Mouse (Mus musculus) stomach, embryonic 14.5 days (tissue): Measurements from ENCODE around the gene Spag5. TPM values are rescaled to one million over a fixed set of nuclear protein-coding genes. Genes with fewer than 3 reads are reported as not detected.
"Not testable (repeated sequence)": the region's sequence is repeated elsewhere in the genome, so short reads cannot be mapped to it uniquely, and the experiment has no call there.

Experiments
- ATAC-seq: fragments of 200-750 bp; cut with Nextera tagmentation; 2 replicates; pipeline ENCODE4 v1.8.0; 2017; ENCODE audit warnings: low read depth, moderate TSS enrichment; ENCODE audit not compliant: insufficient number of reproducible peaks, insufficient read depth, low FRiP score
- H3K27ac ChIP-seq: fragments of 300-500 bp; sonication (generic); 2 replicates; pipeline ENCODE4 v1.5.1; 2014; ENCODE audit warnings: mild to moderate bottlenecking, low read length, moderate library complexity, mixed read lengths
- H3K27me3 ChIP-seq: fragments of 300-500 bp; sonication (generic); 2 replicates; pipeline ENCODE4 v1.6.1; 2014; ENCODE audit warnings: low read length, control low read depth, mixed read lengths; ENCODE audit not compliant: control insufficient read depth, insufficient read depth
- H3K36me3 ChIP-seq: fragments of 300-500 bp; sonication (generic); 2 replicates; pipeline ENCODE4 v1.6.1; 2014; ENCODE audit warnings: mild to moderate bottlenecking, control low read depth, low read length, moderate library complexity, mixed read lengths; ENCODE audit not compliant: control insufficient read depth, insufficient read depth
- H3K4me1 ChIP-seq: fragments of 300-500 bp; sonication (generic); 2 replicates; pipeline ENCODE4 v1.6.1; 2014; ENCODE audit warnings: low read length, control low read depth, mixed read lengths; ENCODE audit not compliant: control insufficient read depth, insufficient read depth
- H3K4me2 ChIP-seq: fragments of 300-500 bp; sonication (generic); replicated peaks from 2 replicates; pipeline ENCODE4 v1.6.1; 2014; ENCODE audit warnings: low read depth, low read length, control low read depth
- H3K4me3 ChIP-seq: fragments of 300-500 bp; sonication (generic); 2 replicates; pipeline ENCODE4 v1.5.1; 2014; ENCODE audit warnings: low read depth, low read length, control low read depth
- H3K9ac ChIP-seq: fragments of 300-500 bp; sonication (generic); replicated peaks from 2 replicates; pipeline ENCODE4 v1.6.1; 2014; ENCODE audit warnings: low read depth, mild to moderate bottlenecking, control low read depth, low read length, moderate library complexity, mixed read lengths
- H3K9me3 ChIP-seq: fragments of 300-500 bp; sonication (generic); 2 replicates; pipeline ENCODE4 v1.6.1; 2016; ENCODE audit warnings: low read depth, low read length, control low read depth; ENCODE audit not compliant: control insufficient read depth
- WGBS: fragments of 180-500 bp; shearing (Covaris S2); extraction: QIAGEN DNeasy Blood & Tissue Kit; methylation state at CpG from one replicate; pipeline ENCODE4 v1.1.7; 2014; 5-methylcytosine and 5-hydroxymethylcytosine counted together
- polyA plus RNA-seq: library from polyadenylated mRNA; unstranded; fragments of >200 nt; fragmentation: Nextera tagmentation; extraction: Ambion mirVana; gene quantifications from 2 replicates; pipeline ENCODE4 v1.2.1, GENCODE M21; 2014

Spag5 gene
- polyA plus RNA-seq, 1 experiment from 2014 or later: 44.6 TPM

- not testable (repeated sequence) for H3K9me3 ChIP-seq, H3K27ac ChIP-seq, H3K4me1 ChIP-seq, ATAC-seq, H3K27me3 ChIP-seq, H3K9ac ChIP-seq, H3K4me2 ChIP-seq, H3K4me3 ChIP-seq
- whole genome bisulfite sequencing: 88% methylated on average over 4 of the region's 4 CpGs
- H3K36me3 ChIP-seq: peaks cover 92% of the 10 kb centered on the region
Measured at GRCm38 (mm10) chr11:78276169-78276568, 25.2 kb upstream of the Spag5 start.

- H3K4me2 ChIP-seq: no peak overlapping the region
- no peak for ATAC-seq
- peaks cover 87% of the 10 kb centered on the region for H3K36me3 ChIP-seq
- no peaks in the 10 kb centered on the region for H3K4me1 ChIP-seq
- no peak overlapping the region for H3K4me3 ChIP-seq
- H3K9ac ChIP-seq: no peak overlapping the region
- WGBS: 90% methylated on average over 7 of the region's 7 CpGs
- no peaks in the 10 kb centered on the region for H3K9me3 ChIP-seq
- H3K27ac ChIP-seq: no peak overlapping the region
- H3K27me3 ChIP-seq: no peaks in the 10 kb centered on the region
Measured at GRCm38 (mm10) chr11:78278853-78279252, 22.5 kb upstream of the Spag5 start.

GRCm38 (mm10) chr11:78279586-78279985, 21.7 kb upstream of the Spag5 start:
- Histone ChIP-seq H3K9me3 (no peaks in the 10 kb centered on the region), H3K9ac (no peak overlapping the region), H3K4me3 (no peak overlapping the region), H3K4me2 (no peak overlapping the region), H3K4me1 (no peaks in the 10 kb centered on the region), H3K27me3 (no peaks in the 10 kb centered on the region), H3K27ac (no peak overlapping the region), H3K36me3 (peaks cover 87% of the 10 kb centered on the region)
- WGBS: 90% methylated on average over 4 of the region's 4 CpGs
- no peak for ATAC-seq

- no peak for ATAC-seq
- H3K27me3 ChIP-seq: no peaks in the 10 kb centered on the region
- 89% methylated on average over 7 of the region's 7 CpGs for WGBS
- H3K27ac ChIP-seq: no peak overlapping the region
- H3K4me2 ChIP-seq: no peak overlapping the region
- no peaks in the 10 kb centered on the region for H3K4me1 ChIP-seq
- H3K9ac ChIP-seq: no peak overlapping the region
- H3K9me3 ChIP-seq: no peaks in the 10 kb centered on the region
- no peak overlapping the region for H3K4me3 ChIP-seq
- peaks cover 65% of the 10 kb centered on the region for H3K36me3 ChIP-seq
Measured at GRCm38 (mm10) chr11:78289146-78289763, 12.1 kb upstream of the Spag5 start.

- 90% methylated on average over 4 of the region's 4 CpGs for WGBS
- Histone ChIP-seq H3K36me3 (peaks cover 51% of the 10 kb centered on the region), H3K4me1 (no peaks in the 10 kb centered on the region), H3K27ac (no peak within 1 kb of the TSS), H3K27me3 (no peaks in the 10 kb centered on the region), H3K9ac (no peak within 1 kb of the TSS), H3K9me3 (no peaks in the 10 kb centered on the region), H3K4me2 (no peak within 1 kb of the TSS), H3K4me3 (no peak within 1 kb of the TSS)
- ATAC-seq: no peak
Measured at GRCm38 (mm10) chr11:78290654-78291053, 10.7 kb upstream of the Spag5 start, which contains the start of gene BC030499. Gene BC030499, plus strand, starts transcription at chr11:78290841.

GRCm38 (mm10) chr11:78294585-78294984, 6.7 kb upstream of the Spag5 start:
- WGBS: 93% methylated on average over 6 of the region's 6 CpGs
- no peaks in the 10 kb centered on the region for H3K4me1 ChIP-seq
- peaks cover 16% of the 10 kb centered on the region for H3K36me3 ChIP-seq
- ATAC-seq: no peak
- H3K27ac ChIP-seq: no peak overlapping the region
- no peak overlapping the region for H3K4me3 ChIP-seq
- H3K27me3 ChIP-seq: no peaks in the 10 kb centered on the region
- H3K9me3 ChIP-seq: no peaks in the 10 kb centered on the region
- no peak overlapping the region for H3K9ac ChIP-seq
- no peak overlapping the region for H3K4me2 ChIP-seq

- no peak overlapping the region for H3K9ac ChIP-seq
Measured at GRCm38 (mm10) chr11:78300917-78301316, 412 bp upstream of the Spag5 start.

GRCm38 (mm10) chr11:78305272-78305671, 3.9 kb downstream of the Spag5 start:
- H3K4me1 ChIP-seq: peaks cover 4% of the 10 kb centered on the region; the same call in 1 of the 2 replicates
- H3K9ac ChIP-seq: no peak overlapping the region
- ATAC-seq: no peak
- no peak overlapping the region for H3K27ac ChIP-seq
- WGBS: 92% methylated on average over 4 of the region's 4 CpGs
- H3K9me3 ChIP-seq: no peaks in the 10 kb centered on the region
- H3K27me3 ChIP-seq: no peaks in the 10 kb centered on the region
- H3K4me3 ChIP-seq: no peak overlapping the region
- no peak overlapping the region for H3K4me2 ChIP-seq
- H3K36me3 ChIP-seq: peaks cover 54% of the 10 kb centered on the region

More at GRCm38 (mm10) chr11:78300917-78301316, 412 bp upstream of the Spag5 start:
- peak overlapping the region; percentile 87 for H3K4me3 ChIP-seq
- H3K27ac ChIP-seq: peak overlapping the region; percentile 58; the same call in 1 of the 2 replicates
- WGBS: 62% methylated on average over 7 of the region's 7 CpGs
- peak; percentile 33; the same call in 1 of the 2 replicates for ATAC-seq
- H3K27me3 ChIP-seq: no peaks in the 10 kb centered on the region
- H3K36me3 ChIP-seq: peaks cover 26% of the 10 kb centered on the region
- peak overlapping the region; percentile 82 for H3K4me2 ChIP-seq
- H3K9me3 ChIP-seq: no peaks in the 10 kb centered on the region
- peaks cover 4% of the 10 kb centered on the region; the same call in 1 of the 2 replicates for H3K4me1 ChIP-seq
